Mouse (Mus musculus): ENCODE measurements around the gene Creld2. TPM values are rescaled to one million over a fixed set of nuclear protein-coding genes. Genes with fewer than 3 reads are reported as not detected.

Gene Creld2
- total RNA-seq, 2 experiments from 2014 or later: 26.6 to 34.4 TPM

- DNase-seq: peak; percentile 94
Observed at GRCm38 (mm10) chr15:88828800-88829705, 9.6 kb downstream of the Creld2 start.

GRCm38 (mm10) chr15:88829791-88830440, 10.5 kb downstream of the Creld2 start:
- peak; percentile 55 for DNase-seq

GRCm38 (mm10) chr15:88830696-88831095, 11.2 kb downstream of the Creld2 start:
- no peak for DNase-seq

GRCm38 (mm10) chr15:88831482-88831881, 12.0 kb downstream of the Creld2 start:
- DNase-seq: peak; percentile 78

- DNase-seq: no peak
Observed at GRCm38 (mm10) chr15:88832536-88832935, 13.1 kb downstream of the Creld2 start.

- no peak for DNase-seq
Observed at GRCm38 (mm10) chr15:88836031-88836430, 16.6 kb downstream of the Creld2 start.

- no peak for DNase-seq
Observed at GRCm38 (mm10) chr15:88836571-88836970, 17.1 kb downstream of the Creld2 start.

GRCm38 (mm10) chr15:88837199-88837932, 17.9 kb downstream of the Creld2 start:
- peak; percentile 78 for DNase-seq

GRCm38 (mm10) chr15:88837977-88838376, 18.5 kb downstream of the Creld2 start:
- peak; percentile 75 for DNase-seq

GRCm38 (mm10) chr15:88839271-88839670, 19.8 kb downstream of the Creld2 start:
- peak; percentile 61 for DNase-seq

- DNase-seq: peak; percentile 60
Observed at GRCm38 (mm10) chr15:88840126-88840525, 20.7 kb downstream of the Creld2 start.

GRCm38 (mm10) chr15:88841160-88841559, 21.7 kb downstream of the Creld2 start:
- no peak for DNase-seq

GRCm38 (mm10) chr15:88841580-88842299, 22.3 kb downstream of the Creld2 start:
- DNase-seq: no peak

GRCm38 (mm10) chr15:88842300-88842673, 22.8 kb downstream of the Creld2 start:
- no peak for DNase-seq

GRCm38 (mm10) chr15:88843486-88844097, 24.1 kb downstream of the Creld2 start:
- DNase-seq: peak; percentile 15

GRCm38 (mm10) chr15:88844966-88845365, 25.5 kb downstream of the Creld2 start:
- DNase-seq: no peak

- DNase-seq: no peak
Observed at GRCm38 (mm10) chr15:88848661-88849060, 29.2 kb downstream of the Creld2 start.

GRCm38 (mm10) chr15:88849621-88850020, 30.2 kb downstream of the Creld2 start:
- DNase-seq: no peak

- DNase-seq: peak; percentile 86
Observed at GRCm38 (mm10) chr15:88850146-88850826, 30.8 kb downstream of the Creld2 start.

GRCm38 (mm10) chr15:88851076-88851475, 31.6 kb downstream of the Creld2 start:
- DNase-seq: no peak

Measured in adrenal gland, postnatal 10 days (tissue).